Mouse (Mus musculus) liver, embryonic 15.5 days (tissue): ENCODE results near the gene Mybpc2. TPM values are rescaled to one million over a fixed set of nuclear protein-coding genes. Genes with fewer than 3 reads are reported as not detected.

Experiments used
- ATAC-seq: fragments of 200-750 bp; cut with Nextera tagmentation; 2 replicates; pipeline ENCODE4 v1.8.0; 2017; ENCODE audit warnings: moderate number of reproducible peaks, mild to moderate bottlenecking, moderate library complexity; ENCODE audit not compliant: insufficient read depth
- H3K27ac ChIP-seq: fragments of 300-500 bp; sonication (generic); replicated peaks from 2 replicates; pipeline ENCODE4 v1.5.1; 2015; ENCODE audit warnings: mild to moderate bottlenecking, inconsistent platforms
- H3K27me3 ChIP-seq: fragments of 300-500 bp; sonication (generic); 2 replicates; pipeline ENCODE4 v1.6.1; 2015; ENCODE audit warnings: mild to moderate bottlenecking, inconsistent platforms
- H3K36me3 ChIP-seq: fragments of 300-500 bp; sonication (generic); replicated peaks from 2 replicates; pipeline ENCODE4 v1.6.1; 2015; ENCODE audit warnings: moderate library complexity, mild to moderate bottlenecking, inconsistent platforms
- H3K4me1 ChIP-seq: fragments of 300-500 bp; sonication (generic); replicated peaks from 2 replicates; pipeline ENCODE4 v1.6.1; 2015; ENCODE audit warnings: inconsistent platforms
- H3K4me2 ChIP-seq: fragments of 300-500 bp; sonication (generic); 2 replicates; pipeline ENCODE4 v1.6.1; 2015; ENCODE audit warnings: moderate library complexity, mild to moderate bottlenecking, inconsistent platforms
- H3K4me3 ChIP-seq: fragments of 300-500 bp; sonication (generic); replicated peaks from 2 replicates; pipeline ENCODE4 v1.5.1; 2015; ENCODE audit warnings: mild to moderate bottlenecking, inconsistent platforms
- H3K9ac ChIP-seq: fragments of 300-500 bp; sonication (generic); 2 replicates; pipeline ENCODE4 v1.6.1; 2015; ENCODE audit warnings: moderate library complexity, mild to moderate bottlenecking, inconsistent platforms
- H3K9me3 ChIP-seq: fragments of 300-500 bp; sonication (generic); replicated peaks from 2 replicates; pipeline ENCODE4 v1.6.1; 2016; ENCODE audit warnings: inconsistent platforms
- WGBS: fragments of 180-500 bp; shearing (Covaris S2); methylation state at CpG from one replicate; pipeline ENCODE4 v1.1.7; 2015; ENCODE audit warnings: mixed read lengths; ENCODE audit not compliant: insufficient replicate concordance; 5-methylcytosine and 5-hydroxymethylcytosine counted together
- polyA plus RNA-seq: library from polyadenylated mRNA; unstranded; fragments of >200 nt; fragmentation: Nextera tagmentation; extraction: Ambion mirVana; gene quantifications from 2 replicates; pipeline ENCODE4 v1.2.1, GENCODE M21; 2015

Mybpc2 gene
- polyA plus RNA-seq, 1 experiment from 2014 or later = 0.10 TPM

DNA sequence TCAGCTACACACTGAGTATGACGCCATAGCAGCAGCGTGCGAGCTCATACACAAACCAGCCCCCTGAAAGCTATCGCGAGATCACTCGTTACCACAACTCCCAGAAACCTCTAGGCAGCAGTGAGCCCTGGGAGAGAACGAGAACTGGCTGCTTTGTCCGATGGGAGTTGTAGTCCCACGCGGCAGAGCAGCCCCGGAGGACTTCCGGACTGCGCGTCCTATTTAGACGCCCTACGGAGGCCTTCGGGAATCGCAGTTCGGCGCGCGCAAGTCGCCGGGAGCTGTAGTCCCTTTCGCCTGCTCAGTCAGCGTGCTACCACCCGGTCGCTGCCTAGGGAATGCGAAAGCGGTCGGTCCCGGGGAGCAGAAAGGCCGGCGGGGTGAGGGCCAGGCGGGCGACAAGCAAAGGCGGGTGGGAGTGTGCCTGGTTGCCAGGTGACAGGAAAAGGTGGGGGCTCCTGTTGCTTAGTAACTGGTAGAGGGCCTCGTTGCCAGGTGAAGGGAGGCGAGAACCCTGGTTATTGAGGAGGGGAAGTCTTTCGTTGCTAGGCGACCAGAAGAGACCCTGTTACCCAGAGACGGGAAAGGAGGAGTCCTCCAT is 56.5 kb downstream of the Mybpc2 start, which contains the start of gene Josd2:
Gene Josd2, plus strand, starts transcription at position 170 of the 601 bp plus-strand sequence.
- Histone ChIP-seq H3K4me3 (peak within 1 kb of the TSS; percentile 82), H3K27me3 (peaks cover 32% of the 10 kb centered on the region), H3K4me1 (peaks cover 96% of the 10 kb centered on the region), H3K36me3 (peaks cover 28% of the 10 kb centered on the region), H3K9ac (peak within 1 kb of the TSS; percentile 84), H3K27ac (peak within 1 kb of the TSS; percentile 93), H3K4me2 (peak within 1 kb of the TSS; percentile 84), H3K9me3 (no peaks in the 10 kb centered on the region)
- peak; percentile 86 for ATAC-seq
- WGBS = under 1% methylated on average over 42 of the region's 42 CpGs

DNA sequence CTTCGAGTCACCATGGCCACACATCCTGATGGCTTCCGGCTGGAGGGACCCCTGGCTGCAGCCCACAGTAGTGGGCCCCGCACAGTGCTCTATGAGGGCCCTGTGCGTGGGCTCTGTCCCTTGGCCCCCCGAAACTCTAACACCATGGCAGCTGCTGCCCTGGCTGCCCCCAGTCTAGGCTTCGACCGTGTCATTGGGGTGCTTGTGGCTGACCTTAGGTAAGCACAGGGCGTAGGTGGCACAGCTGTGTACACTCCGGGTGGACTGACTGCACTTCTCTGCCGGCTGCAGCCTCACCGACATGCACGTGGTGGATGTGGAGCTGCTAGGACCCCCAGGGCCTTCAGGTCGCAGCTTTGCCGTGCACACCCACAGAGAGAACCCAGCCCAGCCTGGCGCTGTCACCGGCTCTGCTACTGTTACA is 57.6 kb downstream of the Mybpc2 start:
- peak overlapping the region; percentile 84 for H3K4me2 ChIP-seq
- ATAC-seq = no peak
- H3K9ac ChIP-seq = no peak overlapping the region
- H3K4me3 ChIP-seq = peak overlapping the region; percentile 82
- H3K9me3 ChIP-seq = no peaks in the 10 kb centered on the region
- H3K27ac ChIP-seq = peak overlapping the region; percentile 93
- peaks cover 91% of the 10 kb centered on the region for H3K4me1 ChIP-seq
- H3K27me3 ChIP-seq = peaks cover 37% of the 10 kb centered on the region
- WGBS = 77% methylated on average over 16 of the region's 16 CpGs
- H3K36me3 ChIP-seq = peaks cover 28% of the 10 kb centered on the region

DNA sequence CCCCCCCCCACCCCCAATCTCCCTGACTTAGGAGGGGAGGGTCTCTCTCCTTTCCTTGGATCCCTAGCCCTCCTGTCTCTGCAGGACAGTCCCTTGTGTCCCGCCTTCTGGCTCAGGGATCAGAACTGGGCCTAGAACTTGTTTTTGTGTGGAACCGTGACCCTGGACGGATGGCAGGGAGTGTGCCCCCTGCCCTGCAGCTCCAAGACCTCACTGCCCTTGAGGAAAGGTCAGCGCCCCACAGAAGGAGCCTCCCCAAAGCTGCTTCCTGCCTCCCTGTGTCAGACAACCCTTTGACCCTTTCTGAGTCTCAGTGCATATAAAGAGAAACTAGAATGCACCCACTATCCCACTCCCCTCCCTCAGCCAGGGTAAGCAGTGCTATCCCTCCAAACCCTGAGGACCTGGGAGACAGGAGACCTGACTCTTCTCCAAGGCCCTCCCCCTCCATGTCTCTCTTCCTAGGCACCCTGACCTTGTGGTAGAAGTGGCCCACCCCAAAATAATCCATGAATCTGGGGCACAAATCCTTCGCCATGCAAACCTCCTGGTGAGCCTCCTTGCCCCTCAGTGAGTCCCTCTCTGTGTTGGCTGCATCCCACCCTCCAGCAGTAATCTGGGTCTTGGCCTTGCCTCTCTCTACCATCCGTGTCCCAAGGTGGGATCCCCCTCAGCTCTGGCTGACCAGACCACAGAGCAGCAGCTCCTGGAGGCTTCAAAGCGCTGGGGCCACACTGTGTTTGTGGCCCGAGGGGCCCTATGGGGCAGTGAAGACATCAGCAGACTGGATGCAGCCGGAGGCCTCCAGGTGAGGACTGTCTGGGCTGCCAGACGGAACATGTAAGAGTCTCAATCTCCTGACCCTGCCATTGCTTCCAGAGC is 58.2 kb downstream of the Mybpc2 start:
- Histone ChIP-seq H3K27me3 (peaks cover 43% of the 10 kb centered on the region), H3K4me1 (peaks cover 85% of the 10 kb centered on the region), H3K27ac (0 out of 2 replicates have a peak overlapping the region, but pooled peaks have one; percentile 93), H3K4me3 (no peak overlapping the region), H3K4me2 (peak overlapping the region; percentile 84), H3K9me3 (no peaks in the 10 kb centered on the region), H3K36me3 (peaks cover 23% of the 10 kb centered on the region), H3K9ac (no peak overlapping the region; the same call in 1 of the 2 replicates)
- WGBS = 74% methylated on average over 10 of the region's 10 CpGs
- ATAC-seq = no peak

DNA sequence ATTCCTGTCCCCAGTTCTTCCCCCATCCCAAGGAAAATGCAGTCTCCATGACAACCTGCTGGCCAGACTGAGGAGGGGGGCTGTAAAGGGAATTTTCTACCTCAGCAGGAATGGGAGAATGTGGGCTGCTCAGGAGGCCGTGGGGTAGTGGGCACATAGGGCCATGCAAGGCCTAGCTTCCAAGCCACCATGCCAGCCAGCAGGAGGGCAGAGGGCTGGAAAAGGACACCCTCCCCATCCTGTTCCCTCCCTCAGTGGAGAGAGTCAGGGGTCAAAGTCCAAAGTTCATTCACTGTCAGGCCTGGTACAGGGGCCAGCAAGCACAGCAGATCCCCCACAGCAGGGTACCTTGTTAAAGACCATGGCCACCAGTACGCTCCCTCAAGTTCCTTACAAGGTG is 59.3 kb downstream of the Mybpc2 start, which contains the start of gene Aspdh:
Gene Aspdh, plus strand, starts transcription at position 281 of the 400 bp plus-strand sequence.
- H3K9ac ChIP-seq = peak within 1 kb of the TSS; percentile 12
- H3K36me3 ChIP-seq = peaks cover 12% of the 10 kb centered on the region
- peaks cover 55% of the 10 kb centered on the region for H3K27me3 ChIP-seq
- no peak for ATAC-seq
- no peaks in the 10 kb centered on the region for H3K9me3 ChIP-seq
- H3K4me2 ChIP-seq = peak within 1 kb of the TSS; percentile 44
- WGBS = 64% methylated on average over 2 of the region's 2 CpGs
- H3K4me1 ChIP-seq = peaks cover 73% of the 10 kb centered on the region
- 0 out of 2 replicates have a peak within 1 kb of the TSS, but pooled peaks have one; percentile 5 for H3K4me3 ChIP-seq
- H3K27ac ChIP-seq = peak within 1 kb of the TSS; percentile 93; the same call in 1 of the 2 replicates

DNA sequence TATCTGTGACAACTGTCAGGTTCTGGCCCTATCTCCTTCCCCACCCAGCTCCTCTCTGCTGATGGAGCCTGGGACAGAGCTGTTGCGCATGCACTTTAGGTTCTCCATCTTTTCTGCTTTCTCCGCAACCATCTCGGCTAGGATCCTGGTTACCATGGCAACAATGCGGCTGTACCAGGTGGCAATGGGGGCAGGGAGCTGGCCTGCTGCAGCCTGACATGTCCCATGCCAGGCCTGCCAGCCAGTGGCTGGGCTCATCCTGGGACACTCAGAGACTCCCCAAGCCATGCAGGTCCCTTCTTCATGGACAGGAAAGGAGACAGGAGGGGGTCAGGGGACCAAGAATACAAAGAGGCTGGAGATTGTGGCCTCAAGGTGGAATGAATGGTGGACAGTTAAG is 59.9 kb downstream of the Mybpc2 start:
- no peak for ATAC-seq
- no peak overlapping the region for H3K4me3 ChIP-seq
- 22% methylated on average over 4 of the region's 4 CpGs for whole genome bisulfite sequencing
- peak overlapping the region; percentile 44; the same call in 1 of the 2 replicates for H3K4me2 ChIP-seq
- 0 out of 2 replicates have a peak overlapping the region, but pooled peaks have one; percentile 24 for H3K27ac ChIP-seq
- H3K36me3 ChIP-seq = peaks cover 6% of the 10 kb centered on the region; the same call in 1 of the 2 replicates
- H3K4me1 ChIP-seq = peaks cover 67% of the 10 kb centered on the region
- H3K9me3 ChIP-seq = no peaks in the 10 kb centered on the region
- 0 out of 2 replicates have a peak overlapping the region, but pooled peaks have one; percentile 12 for H3K9ac ChIP-seq
- H3K27me3 ChIP-seq = peaks cover 61% of the 10 kb centered on the region

DNA sequence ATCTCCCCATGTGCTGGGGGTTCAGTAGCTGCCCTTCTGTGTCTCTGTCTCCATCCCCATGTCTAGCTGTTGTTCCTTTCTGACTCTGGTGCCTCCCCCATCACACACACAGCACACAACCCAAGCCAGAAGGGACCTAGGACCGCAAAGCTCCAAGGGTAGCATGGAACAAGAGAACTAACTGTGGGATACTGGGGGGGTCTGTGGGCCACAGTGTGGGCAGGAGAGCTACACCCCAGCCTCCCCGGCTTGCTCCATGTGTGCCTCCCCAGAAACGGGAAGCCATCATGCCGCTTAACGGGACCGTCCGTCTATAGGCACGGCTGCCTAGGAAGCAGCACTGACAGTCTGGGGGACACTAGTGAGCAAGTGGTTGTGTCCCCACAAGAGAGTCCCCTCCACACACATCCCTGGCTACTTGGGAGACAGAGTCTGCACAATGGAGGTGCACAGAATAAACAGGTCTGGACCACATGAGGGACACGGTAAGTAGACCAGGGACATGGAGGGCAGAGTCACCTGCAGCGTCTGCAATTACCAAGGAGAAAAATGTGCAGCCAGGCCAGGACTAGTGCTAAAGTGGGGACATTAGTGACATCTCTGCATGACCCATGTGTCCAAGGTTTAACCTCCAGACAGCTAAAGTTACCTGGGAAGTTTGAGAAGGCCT is 60.8 kb downstream of the Mybpc2 start:
- WGBS = 73% methylated on average over 10 of the region's 10 CpGs
- no peak overlapping the region for H3K4me3 ChIP-seq
- ATAC-seq = no peak
- H3K9ac ChIP-seq = no peak overlapping the region
- no peak overlapping the region for H3K4me2 ChIP-seq
- H3K27ac ChIP-seq = no peak overlapping the region
- H3K27me3 ChIP-seq = peaks cover 69% of the 10 kb centered on the region
- no peaks in the 10 kb centered on the region; the same call in 1 of the 2 replicates for H3K36me3 ChIP-seq
- H3K9me3 ChIP-seq = no peaks in the 10 kb centered on the region
- H3K4me1 ChIP-seq = peaks cover 59% of the 10 kb centered on the region

DNA sequence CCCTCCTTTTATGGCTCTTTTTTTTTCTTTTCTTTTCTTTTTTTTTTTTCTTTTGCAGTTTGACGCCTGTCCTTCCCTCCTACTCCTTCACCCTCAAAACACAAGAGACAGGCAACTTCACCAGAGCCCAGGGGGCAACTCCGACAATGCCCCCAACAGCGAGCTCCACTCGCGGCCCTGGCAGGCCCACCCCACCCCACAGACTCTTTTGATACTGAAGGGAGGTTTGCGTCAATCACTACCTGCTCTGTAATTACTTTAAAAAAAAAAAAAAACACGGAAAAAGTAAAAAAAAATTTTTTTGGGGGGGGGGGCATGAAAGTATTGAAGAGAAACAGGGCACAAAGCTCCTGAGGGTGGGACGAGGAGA is 61.4 kb downstream of the Mybpc2 start:
- ATAC-seq = no peak
- Histone ChIP-seq H3K36me3 (no peaks in the 10 kb centered on the region), H3K4me1 (peaks cover 54% of the 10 kb centered on the region), H3K9me3 (no peaks in the 10 kb centered on the region), H3K9ac (no peak overlapping the region), H3K4me3 (no peak overlapping the region), H3K27ac (no peak overlapping the region), H3K27me3 (peaks cover 75% of the 10 kb centered on the region), H3K4me2 (no peak overlapping the region)
- 24% methylated on average over 8 of the region's 8 CpGs for WGBS

DNA sequence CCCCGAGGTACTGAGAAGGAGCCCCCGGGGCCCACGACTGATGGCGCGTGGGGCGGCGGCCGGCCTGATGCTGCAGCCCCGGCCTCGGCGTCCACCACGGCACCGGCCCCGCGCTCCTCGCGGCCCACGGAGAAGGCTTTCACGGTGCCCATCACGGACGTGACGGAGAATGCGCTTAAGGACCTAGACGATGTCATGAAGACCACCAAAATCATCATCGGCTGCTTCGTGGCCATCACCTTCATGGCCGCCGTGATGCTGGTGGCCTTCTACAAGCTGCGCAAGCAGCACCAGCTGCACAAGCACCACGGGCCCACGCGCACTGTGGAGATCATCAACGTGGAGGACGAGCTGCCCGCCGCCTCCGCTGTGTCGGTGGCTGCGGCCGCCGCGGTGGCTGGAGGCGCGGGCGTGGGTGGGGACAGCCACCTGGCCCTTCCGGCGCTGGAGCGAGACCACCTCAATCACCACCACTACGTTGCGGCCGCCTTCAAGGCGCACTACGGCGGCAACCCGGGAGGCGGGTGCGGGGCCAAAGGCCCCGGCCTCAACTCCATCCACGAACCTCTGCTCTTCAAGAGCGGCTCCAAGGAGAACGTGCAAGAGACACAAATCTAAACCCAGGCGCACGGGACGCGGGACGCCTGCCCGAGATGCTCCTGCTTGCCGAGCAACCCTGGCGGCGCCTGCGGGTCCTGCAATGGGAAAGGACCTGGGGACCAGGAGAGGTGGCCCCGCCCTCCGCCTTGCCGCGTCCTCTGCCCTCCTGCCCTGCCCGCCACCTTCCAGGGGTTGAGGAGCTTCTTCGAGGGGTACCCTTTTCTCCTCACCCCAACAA is 62.0 kb downstream of the Mybpc2 start:
- Histone ChIP-seq H3K9ac (no peak overlapping the region), H3K9me3 (no peaks in the 10 kb centered on the region), H3K4me1 (peaks cover 51% of the 10 kb centered on the region), H3K36me3 (no peaks in the 10 kb centered on the region), H3K27ac (no peak overlapping the region), H3K4me3 (no peak overlapping the region), H3K4me2 (no peak overlapping the region; the same call in 1 of the 2 replicates), H3K27me3 (peaks cover 81% of the 10 kb centered on the region)
- 10% methylated on average over 77 of the region's 77 CpGs for WGBS
- ATAC-seq = no peak

DNA sequence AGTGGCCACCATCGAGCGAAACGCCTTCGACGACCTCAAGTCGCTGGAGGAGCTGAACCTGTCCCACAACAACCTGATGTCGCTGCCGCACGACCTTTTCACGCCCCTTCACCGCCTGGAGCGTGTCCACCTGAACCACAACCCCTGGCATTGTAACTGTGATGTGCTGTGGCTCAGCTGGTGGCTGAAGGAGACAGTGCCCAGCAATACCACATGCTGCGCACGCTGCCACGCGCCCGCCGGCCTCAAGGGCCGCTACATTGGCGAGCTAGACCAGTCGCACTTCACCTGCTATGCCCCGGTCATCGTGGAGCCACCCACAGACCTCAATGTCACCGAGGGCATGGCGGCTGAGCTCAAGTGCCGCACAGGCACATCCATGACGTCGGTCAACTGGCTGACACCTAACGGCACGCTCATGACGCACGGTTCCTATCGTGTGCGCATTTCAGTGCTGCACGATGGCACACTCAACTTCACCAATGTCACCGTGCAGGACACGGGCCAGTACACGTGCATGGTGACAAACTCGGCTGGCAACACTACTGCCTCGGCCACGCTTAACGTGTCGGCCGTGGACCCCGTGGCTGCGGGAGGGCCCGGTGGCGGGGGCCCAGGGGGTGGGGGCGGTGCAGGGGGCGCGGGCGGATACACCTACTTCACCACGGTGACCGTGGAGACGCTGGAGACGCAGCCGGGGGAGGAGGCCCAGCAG is 62.8 kb downstream of the Mybpc2 start:
- Histone ChIP-seq H3K27ac (no peak overlapping the region), H3K36me3 (no peaks in the 10 kb centered on the region), H3K4me1 (peaks cover 47% of the 10 kb centered on the region), H3K9ac (no peak overlapping the region), H3K4me3 (no peak overlapping the region), H3K27me3 (peaks cover 88% of the 10 kb centered on the region), H3K4me2 (no peak overlapping the region), H3K9me3 (no peaks in the 10 kb centered on the region)
- no peak for ATAC-seq
- 44% methylated on average over 57 of the region's 57 CpGs for WGBS
